In the genomic region with DNA sequence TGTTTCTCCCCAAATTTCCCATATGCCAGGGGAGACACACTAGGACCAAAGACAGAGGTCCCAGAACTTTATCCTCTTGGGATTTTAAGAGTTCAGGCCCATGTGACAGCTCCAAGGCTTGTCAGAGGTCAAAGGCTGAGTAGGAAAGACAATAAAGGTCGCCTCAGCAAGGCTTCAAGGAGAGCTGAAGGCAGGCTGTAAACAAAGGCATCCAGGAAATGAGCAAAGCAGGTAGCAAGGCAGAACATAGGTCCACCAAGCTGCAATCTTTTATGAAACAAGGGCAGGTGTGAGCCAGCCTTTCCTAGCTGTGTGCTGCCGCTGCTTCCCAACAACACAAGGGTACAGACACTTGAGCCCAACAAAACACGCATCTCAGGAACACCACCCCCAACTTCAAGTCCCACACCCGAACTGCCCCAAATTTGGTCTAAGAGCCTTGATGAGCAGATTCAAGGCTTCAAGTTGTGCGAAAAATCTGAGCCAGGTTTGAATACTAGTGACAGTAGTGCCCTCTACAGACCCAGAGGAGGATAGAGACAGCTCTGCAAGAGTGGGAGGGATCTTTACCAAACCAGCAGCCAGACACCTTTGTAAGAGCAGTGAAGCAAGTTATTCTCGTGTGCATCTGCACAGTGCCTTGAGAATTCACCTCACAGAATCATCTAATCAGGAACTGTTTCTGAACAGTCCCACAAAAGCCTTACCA, we compare ENCODE assay signal across 7 mouse cellular contexts. TPM values are rescaled to one million over a fixed set of nuclear protein-coding genes. Genes with fewer than 3 reads are reported as not detected.
DNase-seq lines count a peak whose midpoint lies in the region; ATAC-seq and TF ChIP-seq lines count a peak whose summit lies in the region.

No protein-coding gene starts in this region.

- intact Hi-C loops in left cerebral cortex, postnatal 4 days (cut with DNase I), result loop anchor here (10.0 kb wide), 2 partner anchors 237 to 777 kb away; no protein-coding TSS in a partner anchor

- no peaks in the 10 kb centered on the region for H3K9me3 ChIP-seq in MEL (replicated peaks; ENCODE audit: insufficient read depth, low read length)
- no peaks in the 10 kb centered on the region for H3K9me3 ChIP-seq in hindbrain, embryonic 10.5 days
- no peaks in the 10 kb centered on the region for H3K9me3 ChIP-seq in neural tube, embryonic 15.5 days (replicated peaks)

- H3K79me2 ChIP-seq in MEL (ENCODE audit: control insufficient read depth, insufficient read depth, low read length, poor library complexity), result peaks cover 3% of the 10 kb centered on the region; the same call in 1 of the 2 replicates

- DNase-seq in left cerebral cortex, adult 11 months (ENCODE audit: low spot score), result peak; percentile 48
- DNase-seq in left cerebral cortex, postnatal 4 days, result no peak
- peak; percentile 15 for DNase-seq in MEL (ENCODE audit: low read depth, low spot score)
- peak; percentile 25 for DNase-seq in c-Kit-positive CD71-positive TER-119-negative erythroid progenitor cells, embryonic 14.5 days (ENCODE audit: low read depth)
- no peak for DNase-seq in hindbrain, embryonic 10.5 days (ENCODE audit: low spot score)
- DNase-seq in thymus, postnatal 4 days, result no peak

- no peak overlapping the region for H3K4me3 ChIP-seq in MEL (ENCODE audit: control insufficient read depth in 1 of 2, insufficient read depth in 1 of 2, low read depth in 2 of 2, low read length in 2 of 2)
- no peak overlapping the region for H3K4me3 ChIP-seq in hindbrain, embryonic 10.5 days
- no peak overlapping the region for H3K4me3 ChIP-seq in neural tube, embryonic 15.5 days (replicated peaks)

- TF ChIP-seq EP300 in MEL (IDR thresholded peaks at IDR 0.05; ENCODE audit: low read depth in 1 of 2, low read length in 2 of 2), result no peak

- peak in 2 of 3 experiments; percentile 4 to 34; a peak in 2 of 6 replicates for TF ChIP-seq CTCF in MEL (IDR thresholded peaks at IDR 0.05 in 2 of 3, conservative IDR thresholded peaks at IDR 0.05 in 1 of 3; ENCODE audit: control insufficient read depth in 1 of 3, insufficient read depth in 1 of 3, low read depth in 2 of 3, low read length in 3 of 3, poor library complexity in 1 of 3, severe bottlenecking in 1 of 3)

- ATAC-seq in neural tube, embryonic 15.5 days (ENCODE audit: low FRiP score), result 0 out of 2 replicates have a peak, but pooled peaks have one; percentile 24

- TF ChIP-seq POLR2A in MEL (IDR thresholded peaks at IDR 0.05; ENCODE audit: control insufficient read depth in 1 of 2, insufficient read depth in 1 of 2, low read depth in 1 of 2, low read length in 2 of 2, poor library complexity in 1 of 2), result no peak

- WGBS in hindbrain, embryonic 10.5 days, result 70% methylated on average over 6 of the region's 6 CpGs
- WGBS in neural tube, embryonic 15.5 days, result 62% methylated on average over 6 of the region's 6 CpGs

- peaks cover 2 to 16% of the 10 kb centered on the region in 2 experiments; a peak in 3 of 4 replicates for H3K36me3 ChIP-seq in MEL (ENCODE audit: control insufficient read depth in 1 of 2, insufficient read depth in 2 of 2, low read length in 2 of 2)
- peaks cover 52% of the 10 kb centered on the region for H3K36me3 ChIP-seq in hindbrain, embryonic 10.5 days
- peaks cover 31% of the 10 kb centered on the region for H3K36me3 ChIP-seq in neural tube, embryonic 15.5 days

- TF ChIP-seq RAD21 in MEL (IDR thresholded peaks at IDR 0.05; ENCODE audit: low read depth, low read length), result peak; percentile 13

- no peak overlapping the region for H3K9ac ChIP-seq in MEL (ENCODE audit: control insufficient read depth, low read depth, low read length, poor library complexity, severe bottlenecking)
- H3K9ac ChIP-seq in neural tube, embryonic 15.5 days (replicated peaks), result no peak overlapping the region

- no peaks in the 10 kb centered on the region for H3K27me3 ChIP-seq in MEL (ENCODE audit: control insufficient read depth in 1 of 2, insufficient read depth in 2 of 2, low read length in 2 of 2)
- no peaks in the 10 kb centered on the region for H3K27me3 ChIP-seq in hindbrain, embryonic 10.5 days (ENCODE audit: insufficient read depth, poor library complexity, severe bottlenecking)
- H3K27me3 ChIP-seq in neural tube, embryonic 15.5 days (replicated peaks), result no peaks in the 10 kb centered on the region

- peaks cover 0 to 4% of the 10 kb centered on the region in 2 experiments; a peak in 2 of 4 replicates for H3K4me1 ChIP-seq in MEL (ENCODE audit: control insufficient read depth in 1 of 2, insufficient read depth in 2 of 2, low read length in 2 of 2)
- peaks cover 16% of the 10 kb centered on the region for H3K4me1 ChIP-seq in hindbrain, embryonic 10.5 days (replicated peaks)
- H3K4me1 ChIP-seq in neural tube, embryonic 15.5 days, result peaks cover 26% of the 10 kb centered on the region

- no peak overlapping the region for H3K4me2 ChIP-seq in neural tube, embryonic 15.5 days

- no peak overlapping the region for H3K27ac ChIP-seq in MEL (ENCODE audit: control insufficient read depth, low read depth, low read length)
- H3K27ac ChIP-seq in hindbrain, embryonic 10.5 days, result peak overlapping the region; percentile 41; the same call in 1 of the 2 replicates
- 0 out of 2 replicates have a peak overlapping the region, but pooled peaks have one; percentile 13 for H3K27ac ChIP-seq in neural tube, embryonic 15.5 days (replicated peaks)

TF ChIP-seq in MEL, 35 proteins besides CTCF, POLR2A, EP300 and RAD21:
- TF ChIP-seq USF1 (IDR thresholded peaks at IDR 0.05; ENCODE audit: low read depth, low read length), result no peak
- TF ChIP-seq TBP (IDR thresholded peaks at IDR 0.05; ENCODE audit: low read depth, low read length), result no peak
- TF ChIP-seq SMC3 (IDR thresholded peaks at IDR 0.05; ENCODE audit: low read depth, low read length), result 0 out of 2 replicates have a peak, but pooled peaks have one; percentile 11

RNA-seq across cellular contexts. Expression of gene Psmb7, which starts 52.0 kb away (rescaled TPM):
- 100 to 1,000 TPM; 231 to 253 TPM for total RNA-seq in left cerebral cortex, postnatal 4 days (2021)
- total RNA-seq in MEL (2012; rRNA removed), result 367 and 433 TPM in 2 replicates
- polyA plus RNA-seq in MEL (2012; ENCODE audit: insufficient read depth in 1 of 2, insufficient read length in 2 of 2, low read depth in 1 of 2, low replicate concordance in 2 of 2, missing spikeins in 1 of 2), result 100 to 1,000 TPM in 1 of 2 experiments, not detected in 1; 337 TPM
- 319 and 334 TPM in 2 replicates for polyA plus RNA-seq in hindbrain, embryonic 10.5 days (2016; fragmentation: Nextera tagmentation; extraction: Ambion mirVana)
- polyA plus RNA-seq in neural tube, embryonic 15.5 days (2015; fragmentation: Nextera tagmentation; extraction: Ambion mirVana), result 283 and 284 TPM in 2 replicates

Comparison
In these comparisons a context has a peak if more than half of its experiments do, and no peak if none do; other contexts are left out.
1. DNase-seq: peak in left cerebral cortex, adult 11 months (single experiment), MEL (single experiment) and c-Kit-positive CD71-positive TER-119-negative erythroid progenitor cells, embryonic 14.5 days (single experiment); none in left cerebral cortex, postnatal 4 days (single experiment), hindbrain, embryonic 10.5 days (single experiment) and thymus, postnatal 4 days (single experiment).